Mouse (Mus musculus) ES-E14 (cell line): ENCODE results near the gene Rec114.

ENCODE experiments used
- CHD2 ChIP-seq: IDR thresholded peaks from 2 replicates; pipeline ENCODE4 v1.6.1; 2014; ENCODE audit warnings: mild to moderate bottlenecking, low read depth, low read length, inconsistent platforms
- HCFC1 ChIP-seq: IDR thresholded peaks from 2 replicates; pipeline ENCODE4 v1.6.1; 2012; ENCODE audit warnings: low read length, inconsistent platforms, borderline replicate concordance; ENCODE audit not compliant: insufficient read depth

DNA sequence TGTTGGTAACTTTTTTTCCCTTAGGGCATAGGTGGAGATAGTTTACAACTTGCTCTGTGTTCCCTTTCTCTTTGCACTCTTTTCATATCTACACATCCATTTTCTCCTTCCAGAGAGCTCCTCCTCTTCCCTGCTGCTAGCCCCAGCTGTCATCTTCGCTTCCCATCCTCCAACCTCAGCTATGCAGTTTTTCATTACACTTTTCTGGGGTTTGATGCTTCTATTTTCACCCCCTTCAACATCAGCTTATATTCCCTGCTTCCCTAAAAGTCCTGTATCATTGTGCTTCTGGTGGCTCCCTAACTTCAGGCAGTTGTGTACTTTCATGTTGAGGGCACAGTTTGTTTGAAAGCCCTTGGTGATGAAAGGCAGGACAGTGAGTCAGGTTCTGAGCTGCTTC, 130.0 kb downstream of the Rec114 start:
- TF ChIP-seq CHD2 (no peak), HCFC1 (no peak)
